Comparison of ENCODE assay signal across 15 mouse cellular contexts in genomic region chr5:134439481-134439880, GRCm38 (mm10). TPM values are rescaled to one million over a fixed set of nuclear protein-coding genes. Genes with fewer than 3 reads are reported as not detected.
DNase-seq lines count a peak whose midpoint lies in the region; ATAC-seq and TF ChIP-seq lines count a peak whose summit lies in the region.
"Had no signal": no experiment of that assay in that cellular context is flagged by ENCODE, and none has a peak within 500 bp of the region (broad histone marks: within the 10 kb centered on the region; RNA-seq: fewer than 3 reads in every experiment).

No protein-coding gene starts in this region.

- H3K4me3 ChIP-seq in embryonic facial prominence, embryonic 13.5 days = no peak overlapping the region
- H3K4me3 ChIP-seq in embryonic facial prominence, embryonic 10.5 days = no peak overlapping the region
- H3K4me3 ChIP-seq in heart, postnatal 0 days (ENCODE audit: low read depth, low read length) = no peak overlapping the region
- no peak overlapping the region for H3K4me3 ChIP-seq in ES-Bruce4 (ENCODE audit: low read depth, low read length)
- H3K4me3 ChIP-seq in intestine, embryonic 15.5 days (replicated peaks) = no peak overlapping the region
- H3K4me3 ChIP-seq: liver, embryonic 15.5 days; midbrain, embryonic 10.5 days; neural tube, embryonic 12.5 days had no signal

- no peak for TF ChIP-seq POLR2A in ES-Bruce4 (IDR thresholded peaks at IDR 0.05; ENCODE audit: insufficient read depth, low read length)

- 96% methylated on average over 7 of the region's 7 CpGs for WGBS in embryonic facial prominence, embryonic 13.5 days
- 96% methylated on average over 7 of the region's 7 CpGs for WGBS in embryonic facial prominence, embryonic 10.5 days
- WGBS in heart, postnatal 0 days = 92% methylated on average over 7 of the region's 7 CpGs
- WGBS in intestine, embryonic 15.5 days = 95% methylated on average over 7 of the region's 7 CpGs

- H3K4me2 ChIP-seq in embryonic facial prominence, embryonic 13.5 days = no peak overlapping the region
- no peak overlapping the region for H3K4me2 ChIP-seq in heart, postnatal 0 days (ENCODE audit: low read depth, low read length)
- H3K4me2 ChIP-seq in intestine, embryonic 15.5 days (replicated peaks) = no peak overlapping the region
- H3K4me2 ChIP-seq: hindbrain, embryonic 14.5 days; liver, embryonic 15.5 days; neural tube, embryonic 12.5 days had no signal

- TF ChIP-seq EP300 in heart, postnatal 0 days (IDR thresholded peaks at IDR 0.05; ENCODE audit: low read depth) = no peak
- TF ChIP-seq EP300 in ES-Bruce4 (IDR thresholded peaks at IDR 0.05; ENCODE audit: insufficient read depth, low read depth, low read length) = no peak

- no peak for ATAC-seq in embryonic facial prominence, embryonic 13.5 days (ENCODE audit: insufficient number of reproducible peaks, insufficient read depth, low FRiP score, low TSS enrichment, low read depth)
- no peak for ATAC-seq in heart, postnatal 0 days (ENCODE audit: insufficient read depth, low read depth)
- ATAC-seq in intestine, embryonic 15.5 days = no peak
- ATAC-seq in megakaryocyte-erythroid progenitor cell, adult 5-6 weeks (replicated peaks; ENCODE audit: low FRiP score, low TSS enrichment, poor library complexity, severe bottlenecking) = no peak
- ATAC-seq: forebrain, embryonic 14.5 days had no signal

- DNase-seq in embryonic facial prominence, embryonic 10.5 days (ENCODE audit: low spot score) = no peak
- DNase-seq in heart, postnatal 0 days (ENCODE audit: low spot score) = no peak
- DNase-seq in heart, adult 8-10 months (ENCODE audit: low spot score) = no peak
- no peak for DNase-seq in urinary bladder, postnatal 10 days (ENCODE audit: low spot score)
- DNase-seq: cerebellum, adult 2 months had no signal

- no peaks in the 10 kb centered on the region; the same call in 1 of the 2 replicates for H3K9me3 ChIP-seq in embryonic facial prominence, embryonic 13.5 days
- peaks cover 18% of the 10 kb centered on the region for H3K9me3 ChIP-seq in embryonic facial prominence, embryonic 10.5 days
- no peaks in the 10 kb centered on the region; the same call in 1 of the 2 replicates for H3K9me3 ChIP-seq in heart, postnatal 0 days (replicated peaks; ENCODE audit: control insufficient read depth, low read length)
- no peaks in the 10 kb centered on the region for H3K9me3 ChIP-seq in ES-Bruce4 (replicated peaks; ENCODE audit: control insufficient read depth, insufficient read depth, low read length, poor library complexity, severe bottlenecking)
- no peaks in the 10 kb centered on the region for H3K9me3 ChIP-seq in intestine, embryonic 15.5 days
- H3K9me3 ChIP-seq: liver, embryonic 15.5 days had no signal

- H3K27me3 ChIP-seq in embryonic facial prominence, embryonic 13.5 days = no peaks in the 10 kb centered on the region
- H3K27me3 ChIP-seq in embryonic facial prominence, embryonic 10.5 days (replicated peaks; ENCODE audit: low read depth, poor library complexity, severe bottlenecking) = no peaks in the 10 kb centered on the region
- no peaks in the 10 kb centered on the region for H3K27me3 ChIP-seq in heart, postnatal 0 days (ENCODE audit: control insufficient read depth, insufficient read depth, low read length)
- no peaks in the 10 kb centered on the region for H3K27me3 ChIP-seq in ES-Bruce4 (ENCODE audit: control insufficient read depth, insufficient read depth, low read length, poor library complexity, severe bottlenecking)
- H3K27me3 ChIP-seq in intestine, embryonic 15.5 days (replicated peaks) = no peaks in the 10 kb centered on the region
- H3K27me3 ChIP-seq: liver, embryonic 15.5 days; neural tube, embryonic 12.5 days had no signal

- H3K9ac ChIP-seq in embryonic facial prominence, embryonic 13.5 days = no peak overlapping the region
- H3K9ac ChIP-seq in heart, postnatal 0 days (replicated peaks; ENCODE audit: low read depth, low read length) = no peak overlapping the region
- H3K9ac ChIP-seq in ES-Bruce4 (ENCODE audit: low read depth, poor library complexity, severe bottlenecking) = no peak overlapping the region
- no peak overlapping the region for H3K9ac ChIP-seq in intestine, embryonic 15.5 days
- H3K9ac ChIP-seq: hindbrain, embryonic 14.5 days; liver, embryonic 15.5 days; neural tube, embryonic 12.5 days had no signal

- H3K4me1 ChIP-seq in embryonic facial prominence, embryonic 13.5 days = peaks cover 63% of the 10 kb centered on the region
- H3K4me1 ChIP-seq in embryonic facial prominence, embryonic 10.5 days = peaks cover 30% of the 10 kb centered on the region
- peaks cover 46% of the 10 kb centered on the region for H3K4me1 ChIP-seq in heart, postnatal 0 days (ENCODE audit: control insufficient read depth, insufficient read depth)
- H3K4me1 ChIP-seq in ES-Bruce4 (ENCODE audit: control insufficient read depth, insufficient read depth, low read length) = peaks cover 21% of the 10 kb centered on the region
- peaks cover 43% of the 10 kb centered on the region for H3K4me1 ChIP-seq in intestine, embryonic 15.5 days (replicated peaks)

- peaks cover 63% of the 10 kb centered on the region for H3K36me3 ChIP-seq in embryonic facial prominence, embryonic 13.5 days
- peaks cover 91% of the 10 kb centered on the region for H3K36me3 ChIP-seq in embryonic facial prominence, embryonic 10.5 days (replicated peaks)
- H3K36me3 ChIP-seq in heart, postnatal 0 days (replicated peaks; ENCODE audit: control insufficient read depth, insufficient read depth, low read length) = no peaks in the 10 kb centered on the region
- no peaks in the 10 kb centered on the region for H3K36me3 ChIP-seq in ES-Bruce4 (ENCODE audit: control insufficient read depth, insufficient read depth, low read length, poor library complexity, severe bottlenecking)
- peaks cover 3% of the 10 kb centered on the region; the same call in 1 of the 2 replicates for H3K36me3 ChIP-seq in intestine, embryonic 15.5 days
- H3K36me3 ChIP-seq: liver, embryonic 15.5 days had no signal

- H3K27ac ChIP-seq in embryonic facial prominence, embryonic 13.5 days = 0 out of 2 replicates have a peak overlapping the region, but pooled peaks have one; percentile 44
- no peak overlapping the region for H3K27ac ChIP-seq in embryonic facial prominence, embryonic 10.5 days (replicated peaks)
- H3K27ac ChIP-seq in heart, postnatal 0 days (ENCODE audit: low read depth) = 0 out of 2 replicates have a peak overlapping the region, but pooled peaks have one; percentile 59
- H3K27ac ChIP-seq in ES-Bruce4 (ENCODE audit: insufficient read depth, low read length) = peak overlapping the region; percentile 62
- H3K27ac ChIP-seq in intestine, embryonic 15.5 days = peak overlapping the region; percentile 42; the same call in 1 of the 2 replicates
- H3K27ac ChIP-seq: hindbrain, embryonic 14.5 days; kidney, postnatal 0 days; liver, embryonic 15.5 days; midbrain, embryonic 10.5 days; neural tube, embryonic 12.5 days had no signal

- no peak for TF ChIP-seq CTCF in heart, postnatal 0 days (IDR thresholded peaks at IDR 0.05; ENCODE audit: low read depth)
- TF ChIP-seq CTCF in ES-Bruce4 (IDR thresholded peaks at IDR 0.05; ENCODE audit: low read depth, low read length) = no peak

RNA-seq across cellular contexts. Expression of gene Gtf2ird1, which starts 17.0 kb away (rescaled TPM):
- polyA plus RNA-seq in embryonic facial prominence, embryonic 13.5 days (2015; fragmentation: Nextera tagmentation; extraction: Ambion mirVana) = 130 TPM in 2 replicates
- 114 and 122 TPM in 2 replicates for polyA plus RNA-seq in embryonic facial prominence, embryonic 10.5 days (2016; fragmentation: Nextera tagmentation; extraction: Ambion mirVana)
- 28.8 and 63.7 TPM in 2 replicates for total RNA-seq in heart, postnatal 0 days (2014; rRNA removed; ENCODE audit: low replicate concordance)
- 20.5 and 27.7 TPM in 2 replicates for polyA plus RNA-seq in heart, postnatal 0 days (2015; fragmentation: Nextera tagmentation; extraction: Ambion mirVana)
- 10 to 100 TPM; 20.9 to 28.3 (median 24.5) TPM for total RNA-seq in heart, adult 8-10 months (2022)
- 91.5 and 94.2 TPM in 2 replicates for polyA plus RNA-seq in ES-Bruce4 (2011; ENCODE audit: insufficient read depth, insufficient read length, low read depth, missing spikeins)
- polyA plus RNA-seq in intestine, embryonic 15.5 days (2015; fragmentation: Nextera tagmentation; extraction: Ambion mirVana) = 81.6 and 84.4 TPM in 2 replicates
- 17.7 and 23.1 TPM in 2 replicates for total RNA-seq in megakaryocyte-erythroid progenitor cell, adult 5-6 weeks (2014; fragmentation: Nextera tagmentation)
- 5.5 and 11.8 TPM in 2 replicates for total RNA-seq in megakaryocyte-erythroid progenitor cell, adult 5-6 weeks (2017)
